Mouse (Mus musculus) lung, postnatal 0 days (tissue): ENCODE data around the gene Dab2ip.

Experiments
- CTCF ChIP-seq: IDR thresholded peaks from 2 replicates; pipeline ENCODE4 v1.5.1; 2016; ENCODE audit warnings: antibody characterized with exemption, mild to moderate bottlenecking
- EP300 ChIP-seq: IDR thresholded peaks from 2 replicates; pipeline ENCODE4 v1.6.1; 2016; ENCODE audit warnings: antibody characterized with exemption, mild to moderate bottlenecking, control low read depth

DNA sequence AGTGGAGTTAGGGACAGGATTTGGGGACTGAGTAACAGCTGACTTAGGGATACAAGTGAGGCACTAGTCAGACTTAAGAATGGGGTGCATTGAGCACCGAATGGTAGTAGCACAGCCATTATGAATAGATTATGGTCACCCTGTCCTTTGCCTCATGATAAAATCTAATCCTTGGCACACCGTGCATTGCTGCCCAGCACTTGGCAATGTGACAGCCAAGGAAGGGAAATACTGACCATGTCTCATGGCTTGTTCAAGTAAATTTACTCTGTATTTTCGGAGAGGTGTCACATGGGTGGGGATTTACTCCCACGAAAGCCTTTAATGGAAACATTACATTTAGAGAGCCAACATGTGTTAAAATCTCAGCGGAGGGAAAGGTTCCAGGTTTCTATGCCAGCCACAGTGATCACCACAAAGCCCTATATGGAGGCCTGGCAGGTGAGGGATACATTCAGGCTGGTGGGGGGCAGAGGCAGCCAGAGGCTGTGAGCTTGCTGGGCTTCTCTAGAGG lies 129.5 kb downstream of the Dab2ip start:
- TF ChIP-seq CTCF, result no peak
- TF ChIP-seq EP300, result no peak
